Mouse (Mus musculus) midbrain, embryonic 15.5 days (tissue): Measurements from ENCODE around the gene Kcnmb1. TPM values are rescaled to one million over a fixed set of nuclear protein-coding genes. Genes with fewer than 3 reads are reported as not detected.

Experiments
- ATAC-seq: fragments of 200-750 bp; cut with Nextera tagmentation; replicated peaks from 2 replicates; pipeline ENCODE4 v1.8.0; 2017; ENCODE audit warnings: moderate TSS enrichment
- H3K27ac ChIP-seq: fragments of 300-500 bp; sonication (generic); 2 replicates; pipeline ENCODE4 v1.5.1; 2015; ENCODE audit warnings: mild to moderate bottlenecking, inconsistent platforms
- H3K27me3 ChIP-seq: fragments of 300-500 bp; sonication (generic); replicated peaks from 2 replicates; pipeline ENCODE4 v1.6.1; 2015; ENCODE audit warnings: inconsistent platforms
- H3K36me3 ChIP-seq: fragments of 300-500 bp; sonication (generic); replicated peaks from 2 replicates; pipeline ENCODE4 v1.6.1; 2015; ENCODE audit warnings: inconsistent platforms
- H3K4me1 ChIP-seq: fragments of 300-500 bp; sonication (generic); 2 replicates; pipeline ENCODE4 v1.6.1; 2015; ENCODE audit warnings: inconsistent platforms
- H3K4me2 ChIP-seq: fragments of 300-500 bp; sonication (generic); 2 replicates; pipeline ENCODE4 v1.6.1; 2015; ENCODE audit warnings: inconsistent platforms, mild to moderate bottlenecking, moderate library complexity
- H3K4me3 ChIP-seq: fragments of 300-500 bp; sonication (generic); 2 replicates; pipeline ENCODE4 v1.5.1; 2015; ENCODE audit warnings: mild to moderate bottlenecking, inconsistent platforms
- H3K9ac ChIP-seq: fragments of 300-500 bp; sonication (generic); 2 replicates; pipeline ENCODE4 v1.6.1; 2015; ENCODE audit warnings: mild to moderate bottlenecking, inconsistent platforms
- H3K9me3 ChIP-seq: fragments of 300-500 bp; sonication (generic); 2 replicates; pipeline ENCODE4 v1.6.1; 2016; ENCODE audit warnings: inconsistent platforms
- WGBS: fragments of 180-500 bp; shearing (Covaris S2); methylation state at CpG from one replicate; pipeline ENCODE4 v1.1.7; 2015; ENCODE audit warnings: mixed read lengths; 5-methylcytosine and 5-hydroxymethylcytosine counted together
- polyA plus RNA-seq: library from polyadenylated mRNA; unstranded; fragments of >200 nt; fragmentation: Nextera tagmentation; extraction: Ambion mirVana; gene quantifications from 2 replicates; pipeline ENCODE4 v1.2.1, GENCODE M21; 2015

Kcnmb1 gene
- polyA plus RNA-seq, 1 experiment from 2014 or later: 0.21 TPM

DNA sequence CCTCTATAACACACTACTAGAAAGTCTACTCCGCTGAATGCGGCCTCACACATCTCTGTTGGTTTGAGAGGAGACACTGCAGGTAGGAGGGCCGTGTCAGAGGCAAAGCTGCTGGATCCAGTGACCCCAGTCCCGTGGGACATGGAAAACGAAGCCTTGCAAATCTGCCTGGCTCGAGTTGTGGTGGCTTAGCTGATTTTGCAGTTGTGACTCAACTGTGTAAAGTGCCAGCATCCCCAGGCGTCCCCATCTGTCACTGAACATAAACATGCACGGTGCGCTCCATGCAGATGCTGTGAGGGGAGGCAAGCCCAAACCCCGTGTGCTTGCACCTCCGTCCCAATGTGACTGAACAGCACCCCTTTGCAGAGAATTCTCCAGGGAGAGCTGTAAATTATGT, 33.4 kb upstream of the Kcnmb1 start:
- WGBS: 60% methylated on average over 11 of the region's 11 CpGs
- Histone ChIP-seq H3K4me3 (no peak overlapping the region), H3K27me3 (no peaks in the 10 kb centered on the region), H3K27ac (no peak overlapping the region), H3K4me1 (peaks cover 15% of the 10 kb centered on the region), H3K4me2 (no peak overlapping the region), H3K9ac (no peak overlapping the region), H3K9me3 (no peaks in the 10 kb centered on the region), H3K36me3 (no peaks in the 10 kb centered on the region)
- ATAC-seq: no peak

DNA sequence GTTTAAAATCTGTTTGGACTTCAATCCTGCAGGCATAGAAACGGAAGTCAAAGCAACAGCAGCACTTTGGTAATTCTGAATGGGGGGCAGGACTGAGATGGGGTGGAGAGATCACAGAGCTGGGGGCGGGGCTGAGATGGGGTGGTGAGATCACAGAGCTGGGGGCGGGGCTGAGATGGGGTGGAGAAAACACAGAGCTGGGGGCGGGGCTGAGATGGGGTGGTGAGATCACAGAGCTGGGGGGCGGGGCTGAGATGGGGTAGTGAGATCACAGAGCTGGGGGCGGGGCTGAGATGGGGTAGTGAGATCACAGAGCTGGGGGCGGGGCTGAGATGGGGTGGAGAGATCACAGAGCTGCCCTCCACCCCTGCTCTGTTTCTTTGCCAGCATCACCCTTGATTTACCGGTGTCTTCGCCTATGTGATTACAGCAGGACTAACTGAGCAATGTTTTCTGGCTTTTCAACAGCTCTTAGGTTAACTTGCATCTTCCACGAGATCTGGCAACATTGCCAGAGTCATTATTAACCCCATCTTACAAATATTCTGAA, 30.9 kb upstream of the Kcnmb1 start:
- no peak overlapping the region for H3K27ac ChIP-seq
- no peak overlapping the region for H3K9ac ChIP-seq
- WGBS: 12% methylated on average over 8 of the region's 10 CpGs
- no peak for ATAC-seq
- peaks cover 4% of the 10 kb centered on the region; the same call in 1 of the 2 replicates for H3K4me1 ChIP-seq
- H3K4me2 ChIP-seq: no peak overlapping the region
- no peaks in the 10 kb centered on the region for H3K9me3 ChIP-seq
- H3K4me3 ChIP-seq: no peak overlapping the region
- no peaks in the 10 kb centered on the region for H3K27me3 ChIP-seq
- H3K36me3 ChIP-seq: no peaks in the 10 kb centered on the region

DNA sequence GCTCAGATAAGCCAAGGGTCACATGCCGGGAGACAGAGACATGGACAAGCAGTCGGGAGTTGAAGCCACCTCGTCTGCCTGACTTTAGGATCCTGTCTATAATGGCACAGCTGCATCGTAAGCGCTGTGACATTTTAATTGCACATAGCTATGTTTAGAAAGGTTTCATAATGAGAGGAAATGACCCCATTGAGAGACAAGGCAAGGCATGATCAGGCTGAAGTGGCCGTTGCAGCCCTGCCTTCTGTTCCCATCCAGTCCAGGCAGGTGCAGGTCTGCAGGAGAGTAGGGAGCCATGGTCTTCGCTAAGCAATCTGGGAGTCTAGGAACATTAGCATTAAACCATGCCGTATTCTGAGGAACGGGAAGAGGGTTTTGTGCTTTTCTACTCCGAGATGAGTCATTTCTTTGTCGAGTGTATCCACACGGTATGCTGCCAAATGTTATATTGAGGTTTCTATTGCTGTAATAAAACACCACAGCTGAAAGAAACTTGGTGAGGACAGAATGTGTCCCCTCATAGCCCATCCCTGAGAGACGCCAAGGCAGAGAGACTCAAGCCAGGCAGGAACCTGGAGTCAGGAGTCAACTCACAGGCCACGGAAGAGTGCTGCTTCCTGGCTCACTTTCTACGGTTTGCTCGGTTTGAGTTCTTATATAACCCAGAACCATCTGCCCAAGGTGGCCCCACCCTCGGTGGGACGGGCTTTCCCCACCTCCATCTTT, 30.3 kb upstream of the Kcnmb1 start:
- no peaks in the 10 kb centered on the region for H3K36me3 ChIP-seq
- no peak overlapping the region for H3K4me2 ChIP-seq
- H3K27ac ChIP-seq: no peak overlapping the region
- WGBS: 72% methylated on average over 18 of the region's 18 CpGs
- H3K4me3 ChIP-seq: no peak overlapping the region
- no peaks in the 10 kb centered on the region for H3K9me3 ChIP-seq
- no peaks in the 10 kb centered on the region for H3K27me3 ChIP-seq
- no peak for ATAC-seq
- H3K4me1 ChIP-seq: peaks cover 4% of the 10 kb centered on the region; the same call in 1 of the 2 replicates
- H3K9ac ChIP-seq: no peak overlapping the region

DNA sequence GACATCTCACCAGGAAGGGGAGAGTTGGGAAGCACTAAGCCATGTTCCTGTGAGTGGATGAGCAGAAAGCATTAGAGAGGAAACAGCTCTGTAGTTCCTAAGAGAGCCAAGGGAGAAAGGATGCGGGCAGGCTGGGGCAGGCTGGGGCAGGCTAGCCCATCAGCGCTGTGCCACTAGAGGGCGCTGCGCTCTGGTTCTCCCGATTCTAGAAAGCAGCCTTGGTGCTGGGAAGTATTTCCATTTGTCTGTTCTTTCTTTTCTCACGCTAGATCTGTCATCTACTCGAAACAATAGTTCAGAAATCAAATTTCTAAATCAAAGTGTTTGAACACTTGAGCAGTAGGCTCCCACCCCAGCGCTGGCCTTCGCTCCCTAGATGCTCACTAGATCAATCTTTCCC, 28.5 kb upstream of the Kcnmb1 start:
- ATAC-seq: no peak
- H3K36me3 ChIP-seq: no peaks in the 10 kb centered on the region
- H3K27me3 ChIP-seq: no peaks in the 10 kb centered on the region
- no peaks in the 10 kb centered on the region for H3K9me3 ChIP-seq
- H3K4me1 ChIP-seq: peaks cover 6% of the 10 kb centered on the region; the same call in 1 of the 2 replicates
- no peak overlapping the region for H3K4me3 ChIP-seq
- no peak overlapping the region for H3K4me2 ChIP-seq
- 66% methylated on average over 9 of the region's 9 CpGs for WGBS
- H3K27ac ChIP-seq: no peak overlapping the region
- no peak overlapping the region for H3K9ac ChIP-seq

DNA sequence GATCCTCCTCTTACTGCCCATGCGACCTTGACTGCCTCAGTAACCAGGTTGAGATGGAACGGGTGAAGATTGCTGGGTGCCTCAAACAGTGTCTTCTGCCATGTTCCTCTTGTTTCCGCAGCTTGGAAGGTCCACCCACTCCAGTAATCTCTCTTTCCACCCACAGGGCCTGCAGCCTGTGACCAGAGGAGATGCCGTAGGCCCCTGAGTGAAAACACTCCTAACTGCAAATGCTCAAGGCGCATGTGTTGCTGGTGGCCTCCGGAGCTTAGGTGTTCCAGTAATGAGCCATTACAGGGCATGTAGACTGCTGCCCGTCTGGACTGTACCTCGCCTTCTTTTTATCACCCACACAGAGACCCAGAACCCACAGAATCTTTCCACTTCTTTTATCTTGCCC, 25.2 kb upstream of the Kcnmb1 start:
- Histone ChIP-seq H3K36me3 (no peaks in the 10 kb centered on the region), H3K9ac (no peak overlapping the region), H3K27me3 (no peaks in the 10 kb centered on the region), H3K4me2 (no peak overlapping the region), H3K27ac (no peak overlapping the region), H3K4me3 (no peak overlapping the region), H3K4me1 (peaks cover 6% of the 10 kb centered on the region; the same call in 1 of the 2 replicates), H3K9me3 (no peaks in the 10 kb centered on the region)
- no peak for ATAC-seq
- 87% methylated on average over 8 of the region's 8 CpGs for WGBS

DNA sequence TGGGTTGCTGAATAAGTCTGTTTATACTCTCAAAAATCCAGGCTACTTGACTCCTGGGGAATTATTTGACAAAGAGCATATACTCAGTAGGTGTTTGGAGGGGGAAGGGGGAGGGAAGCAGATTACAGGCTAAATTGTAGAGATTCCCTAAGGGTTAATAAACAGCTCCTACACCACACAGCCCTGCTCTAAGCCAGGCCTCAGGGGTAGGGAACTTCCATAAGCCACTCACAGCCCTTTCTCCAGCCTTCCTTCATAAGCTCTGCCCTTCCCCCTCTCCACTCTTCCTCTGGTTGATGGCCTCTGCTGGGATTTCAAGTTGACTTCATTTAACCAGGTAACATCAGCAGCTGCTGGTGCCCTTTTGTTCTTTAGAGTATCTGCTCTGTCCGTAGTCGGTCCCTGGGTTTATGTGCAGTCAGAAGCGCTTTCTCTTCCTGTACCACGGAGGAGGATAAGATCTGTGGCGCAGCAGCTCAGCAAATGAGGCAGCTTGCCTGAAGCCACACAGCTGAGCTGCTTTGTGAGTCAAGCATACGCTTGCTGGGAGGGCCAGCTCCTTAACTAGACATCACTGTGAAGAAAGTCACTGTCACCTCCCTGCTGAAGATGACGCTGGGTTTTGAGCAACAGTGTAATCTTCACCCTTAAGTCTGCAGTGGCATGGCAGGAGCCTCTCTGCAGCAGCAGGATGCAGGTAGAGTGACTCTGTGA, 24.1 kb upstream of the Kcnmb1 start:
- Histone ChIP-seq H3K4me2 (no peak overlapping the region), H3K9me3 (no peaks in the 10 kb centered on the region), H3K27ac (no peak overlapping the region), H3K4me1 (peaks cover 6% of the 10 kb centered on the region; the same call in 1 of the 2 replicates), H3K4me3 (no peak overlapping the region), H3K9ac (no peak overlapping the region), H3K27me3 (no peaks in the 10 kb centered on the region), H3K36me3 (no peaks in the 10 kb centered on the region)
- 34% methylated on average over 7 of the region's 7 CpGs for WGBS
- ATAC-seq: peak; percentile 27; the same call in 1 of the 2 replicates

DNA sequence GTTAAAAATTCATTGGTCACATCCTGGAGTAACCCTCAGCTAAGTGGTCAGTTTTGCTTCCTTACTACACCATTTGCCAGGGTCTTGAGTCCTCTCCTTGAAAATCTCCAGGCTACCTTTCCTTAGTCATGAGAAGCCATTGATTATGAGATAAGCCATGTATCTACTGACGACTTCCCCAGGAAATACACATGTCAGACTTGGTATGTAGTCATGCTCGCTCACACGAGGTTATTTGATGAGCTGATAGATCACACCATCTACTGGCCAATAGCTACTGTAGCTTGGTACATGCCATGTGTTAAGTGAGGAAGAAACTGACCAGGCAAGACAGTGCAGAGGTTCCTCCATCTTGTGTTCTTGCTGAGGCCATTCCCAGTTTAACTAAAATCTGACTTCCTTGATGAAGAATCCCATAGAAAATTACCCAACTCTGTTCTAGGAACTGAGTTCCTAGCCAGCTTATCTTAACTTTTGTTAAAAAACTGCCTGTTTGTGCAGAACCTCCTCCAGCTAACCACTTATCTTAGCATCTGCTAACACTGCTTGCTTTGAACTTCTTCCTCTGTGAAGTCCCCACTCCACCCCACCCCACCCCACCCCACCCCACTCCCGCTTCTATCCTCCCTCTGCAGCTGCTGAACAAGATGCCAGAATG, 23.2 kb upstream of the Kcnmb1 start:
- no peak for ATAC-seq
- no peaks in the 10 kb centered on the region for H3K27me3 ChIP-seq
- H3K4me1 ChIP-seq: peaks cover 6% of the 10 kb centered on the region; the same call in 1 of the 2 replicates
- H3K4me2 ChIP-seq: no peak overlapping the region
- H3K4me3 ChIP-seq: no peak overlapping the region
- no peak overlapping the region for H3K27ac ChIP-seq
- 87% methylated on average over 4 of the region's 4 CpGs for WGBS
- H3K9me3 ChIP-seq: no peaks in the 10 kb centered on the region
- H3K36me3 ChIP-seq: no peaks in the 10 kb centered on the region
- H3K9ac ChIP-seq: no peak overlapping the region

DNA sequence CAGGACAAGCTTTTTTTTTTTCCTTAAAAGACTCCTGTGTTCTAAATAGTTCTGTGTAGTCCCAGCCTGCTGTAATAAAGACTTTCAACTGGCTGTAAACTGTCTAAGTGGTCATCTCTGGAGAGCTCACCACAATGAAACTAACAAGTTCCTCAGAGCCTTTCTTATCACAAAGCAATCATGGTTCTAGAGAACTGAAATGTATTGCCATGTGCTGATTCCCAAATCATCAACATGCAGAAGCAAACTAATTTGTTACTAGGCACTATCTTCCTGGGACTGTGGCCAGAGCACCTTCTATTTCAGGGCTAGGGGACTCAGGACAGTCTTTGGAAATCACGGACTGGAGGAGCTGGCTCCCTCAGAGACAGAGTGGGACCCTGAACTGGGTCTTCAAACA, 19.2 kb upstream of the Kcnmb1 start:
- H3K27me3 ChIP-seq: no peaks in the 10 kb centered on the region
- ATAC-seq: no peak
- 84% methylated on average over 1 of the region's 1 CpGs for WGBS
- H3K9me3 ChIP-seq: no peaks in the 10 kb centered on the region
- H3K9ac ChIP-seq: no peak overlapping the region
- H3K4me2 ChIP-seq: no peak overlapping the region
- no peak overlapping the region for H3K4me3 ChIP-seq
- no peak overlapping the region for H3K27ac ChIP-seq
- H3K4me1 ChIP-seq: peaks cover 5% of the 10 kb centered on the region; the same call in 1 of the 2 replicates
- H3K36me3 ChIP-seq: no peaks in the 10 kb centered on the region

DNA sequence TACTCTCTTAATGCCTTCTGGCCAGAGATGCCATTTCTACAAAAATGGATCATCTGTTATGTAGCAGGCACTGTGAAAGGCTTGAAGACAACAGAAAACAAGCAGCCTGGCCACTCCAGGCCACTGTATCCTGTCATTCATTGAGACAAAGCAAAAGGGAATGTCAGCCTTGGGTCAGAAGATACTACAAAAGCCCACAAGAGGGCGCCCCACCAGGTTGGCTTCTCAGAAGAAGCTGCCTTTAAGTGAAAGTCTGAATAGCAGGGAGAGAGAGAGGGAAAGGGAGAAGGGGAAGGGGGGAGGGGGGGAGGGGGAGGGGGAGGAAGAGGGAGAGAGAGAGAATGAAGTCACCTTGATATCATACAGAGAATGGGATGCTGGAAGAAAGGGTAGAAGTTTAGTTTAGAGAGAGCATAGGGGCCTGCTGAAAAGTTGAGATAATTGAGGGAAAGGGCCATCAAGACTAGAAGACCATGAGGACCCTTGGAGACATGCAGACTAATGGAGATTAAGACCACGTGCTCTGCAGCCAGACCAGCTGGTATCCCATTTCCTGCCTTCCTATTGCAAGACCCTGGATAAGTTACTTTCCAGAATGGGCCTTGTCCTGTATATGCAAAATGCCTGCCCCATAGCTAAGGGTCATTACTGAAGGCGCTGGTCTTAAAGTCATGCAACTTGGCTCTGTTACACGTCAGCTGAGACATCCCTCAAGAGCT, 18.6 kb upstream of the Kcnmb1 start:
- no peak overlapping the region for H3K27ac ChIP-seq
- H3K36me3 ChIP-seq: no peaks in the 10 kb centered on the region
- no peaks in the 10 kb centered on the region for H3K27me3 ChIP-seq
- H3K4me3 ChIP-seq: no peak overlapping the region
- H3K9ac ChIP-seq: no peak overlapping the region
- no peaks in the 10 kb centered on the region for H3K4me1 ChIP-seq
- H3K9me3 ChIP-seq: no peaks in the 10 kb centered on the region
- no peak overlapping the region for H3K4me2 ChIP-seq
- no peak for ATAC-seq
- WGBS: 66% methylated on average over 4 of the region's 4 CpGs

DNA sequence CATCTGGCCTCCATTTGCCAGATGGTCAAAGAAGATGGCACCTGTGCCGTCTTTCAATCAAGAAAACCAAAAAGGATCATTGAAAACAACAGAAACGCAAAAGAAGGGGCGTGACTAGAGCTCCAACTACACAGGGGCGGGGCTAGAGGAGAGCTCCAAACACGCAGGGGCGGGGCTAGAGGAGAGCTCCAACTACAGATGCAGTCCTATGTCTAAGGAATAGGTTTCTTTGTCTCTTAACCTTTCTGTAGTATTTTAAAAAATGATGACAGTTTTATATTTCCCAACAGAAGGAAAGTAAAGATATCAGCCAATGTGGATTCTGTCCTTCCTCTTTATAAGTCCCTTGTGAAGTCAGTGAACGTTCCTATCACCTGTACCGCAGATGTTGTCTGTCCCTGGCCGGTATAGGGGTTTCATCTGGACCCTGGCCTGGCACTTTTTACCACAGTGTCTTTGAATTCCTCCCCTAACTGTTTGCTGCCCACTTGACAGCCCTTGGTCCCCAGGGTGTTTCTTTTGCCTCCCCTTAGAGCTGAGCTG, 18.0 kb upstream of the Kcnmb1 start:
- Histone ChIP-seq H3K27ac (no peak overlapping the region), H3K9me3 (no peaks in the 10 kb centered on the region), H3K9ac (no peak overlapping the region), H3K27me3 (no peaks in the 10 kb centered on the region), H3K36me3 (no peaks in the 10 kb centered on the region), H3K4me3 (no peak overlapping the region), H3K4me2 (no peak overlapping the region), H3K4me1 (no peaks in the 10 kb centered on the region)
- 90% methylated on average over 9 of the region's 9 CpGs for WGBS
- no peak for ATAC-seq

DNA sequence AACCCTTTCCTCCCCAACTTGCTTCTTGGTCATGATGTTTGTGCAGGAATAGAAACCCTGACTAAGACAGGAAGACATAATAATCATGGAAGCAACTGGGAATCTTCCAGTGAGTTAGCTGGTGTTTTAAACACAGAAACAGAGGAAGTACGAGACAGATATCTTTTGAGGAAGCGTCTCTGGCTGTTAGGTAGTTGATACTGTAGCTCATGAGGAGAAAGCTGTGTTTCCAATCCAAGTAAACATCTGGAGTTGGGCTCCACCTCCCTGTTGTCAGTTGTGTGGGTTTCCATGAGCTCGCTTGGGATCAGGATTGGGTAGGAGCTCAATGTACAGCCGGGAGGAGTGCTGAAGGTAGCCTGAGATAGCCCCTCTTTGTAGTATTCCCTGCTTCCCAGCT, 16.3 kb upstream of the Kcnmb1 start:
- Histone ChIP-seq H3K4me3 (no peak overlapping the region), H3K9ac (no peak overlapping the region), H3K4me2 (no peak overlapping the region), H3K27ac (no peak overlapping the region), H3K9me3 (no peaks in the 10 kb centered on the region), H3K27me3 (no peaks in the 10 kb centered on the region), H3K4me1 (no peaks in the 10 kb centered on the region), H3K36me3 (no peaks in the 10 kb centered on the region)
- 88% methylated on average over 4 of the region's 4 CpGs for WGBS
- ATAC-seq: no peak

DNA sequence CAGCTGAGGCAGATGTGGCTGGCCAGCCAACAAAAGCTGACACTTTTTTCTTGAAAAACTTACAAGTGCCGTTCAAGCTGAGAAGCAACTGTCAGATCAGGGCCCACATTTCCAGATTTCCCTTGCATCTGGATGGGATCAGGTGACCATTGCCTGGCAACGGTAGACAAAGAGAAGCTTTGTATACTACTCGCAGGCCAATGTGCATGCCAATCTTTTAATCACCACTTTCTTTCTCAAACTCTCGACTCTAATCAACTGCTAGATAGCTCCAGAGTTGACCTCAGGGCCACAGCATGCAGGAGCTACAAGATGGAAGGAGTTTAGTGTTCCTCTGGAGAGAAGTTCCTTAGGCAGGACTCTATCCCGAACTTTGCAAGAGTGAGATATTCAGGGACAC, 11.7 kb upstream of the Kcnmb1 start:
- Histone ChIP-seq H3K27ac (no peak overlapping the region), H3K4me1 (no peaks in the 10 kb centered on the region), H3K27me3 (no peaks in the 10 kb centered on the region), H3K4me2 (no peak overlapping the region), H3K36me3 (no peaks in the 10 kb centered on the region), H3K9ac (no peak overlapping the region), H3K9me3 (no peaks in the 10 kb centered on the region), H3K4me3 (no peak overlapping the region)
- WGBS: 28% methylated on average over 5 of the region's 5 CpGs
- no peak for ATAC-seq
